Mouse (Mus musculus): Measurements from ENCODE around the gene Psma6. TPM values are rescaled to one million over a fixed set of nuclear protein-coding genes. Genes with fewer than 3 reads are reported as not detected.

The Psma6 gene
- total and polyA plus RNA-seq, 3 experiments, result 70.9 to 163 (median 140) TPM

GRCm38 (mm10) chr12:55467331-55468180 is 83.5 kb downstream of the Psma6 start:
- 71% methylated on average over 10 of the region's 10 CpGs for WGBS
- intact Hi-C loops (cut with DNase I), result no loop called here
- DNase-seq, result no peak
- H3K4me3 ChIP-seq, result no peak overlapping the region
- no peak overlapping the region for H3K9ac ChIP-seq (ENCODE audit: low read depth, low read length)
- H3K27me3 ChIP-seq (ENCODE audit: control insufficient read depth, insufficient read depth, low read length), result no peaks in the 10 kb centered on the region
- H3K36me3 ChIP-seq (ENCODE audit: control insufficient read depth, insufficient read depth, low read length), result no peaks in the 10 kb centered on the region
- H3K4me1 ChIP-seq (ENCODE audit: control insufficient read depth, insufficient read depth, low read length), result peaks cover 30% of the 10 kb centered on the region
- H3K79me2 ChIP-seq (replicated peaks; ENCODE audit: control insufficient read depth, insufficient read depth, low read length), result no peaks in the 10 kb centered on the region
- TF ChIP-seq POLR2A (IDR thresholded peaks at IDR 0.05; ENCODE audit: insufficient read depth, low read depth, low read length), result no peak
- TF ChIP-seq EP300 (IDR thresholded peaks at IDR 0.05; ENCODE audit: insufficient read depth, low read depth, low read length), result no peak
- no peak for TF ChIP-seq CTCF (IDR thresholded peaks at IDR 0.05)
- no peak overlapping the region for H3K27ac ChIP-seq

Other genes starting within 250 kb of the Psma6 start
- 10 to 100 TPM; 37.8 to 39.3 TPM for gene Srp54b, start 229.1 kb upstream of the Psma6 start, total RNA-seq (2021)
- 11.3 and 25.9 TPM in 2 replicates for gene Srp54b, start 229.1 kb upstream of the Psma6 start, polyA plus RNA-seq (2012; rRNA removed)
- 1 to 10 TPM; 1.2 to 5.4 TPM for gene 1700047I17Rik2, start 184.6 kb upstream of the Psma6 start, total RNA-seq (2021)
- gene 1700047I17Rik2, start 184.6 kb upstream of the Psma6 start, polyA plus RNA-seq (2012; rRNA removed), result 1.7 TPM in 1 of 2 replicates, not detected in the other
- 10 to 100 TPM; 28.8 to 31.7 TPM for gene Srp54c, start 154.1 kb upstream of the Psma6 start, total RNA-seq (2021)
- gene Srp54c, start 154.1 kb upstream of the Psma6 start, polyA plus RNA-seq (2012; rRNA removed), result 12.1 and 23.9 TPM in 2 replicates
- 10 to 100 TPM in 1 of 2 experiments, 1 to 10 TPM in 1; 9.8 to 11.4 TPM for gene 1110008L16Rik, start 84.6 kb upstream of the Psma6 start, total RNA-seq (2021)
- 4.0 and 8.5 TPM in 2 replicates for gene 1110008L16Rik, start 84.6 kb upstream of the Psma6 start, polyA plus RNA-seq (2012; rRNA removed)
- gene Ppp2r3c, start 81.2 kb upstream of the Psma6 start, total RNA-seq (2021), result 10 to 100 TPM in 1 of 2 experiments, 1 to 10 TPM in 1; 8.0 to 11.8 TPM
- 2.5 and 4.4 TPM in 2 replicates for gene Ppp2r3c, start 81.2 kb upstream of the Psma6 start, polyA plus RNA-seq (2012; rRNA removed)
- gene Nfkbia, start 108.4 kb downstream of the Psma6 start, total RNA-seq (2021), result 10 to 100 TPM; 65.7 to 80.3 TPM
- 86.0 and 106 TPM in 2 replicates for gene Nfkbia, start 108.4 kb downstream of the Psma6 start, polyA plus RNA-seq (2012; rRNA removed)
- not detected for gene Aldoart2, start 181.0 kb downstream of the Psma6 start, total RNA-seq (2021)
- gene Aldoart2, start 181.0 kb downstream of the Psma6 start, polyA plus RNA-seq (2012; rRNA removed), result 0.10 and 0.26 TPM in 2 replicates
- gene Insm2, start 215.2 kb downstream of the Psma6 start, total RNA-seq (2021), result not detected
- not detected in 2 replicates for gene Insm2, start 215.2 kb downstream of the Psma6 start, polyA plus RNA-seq (2012; rRNA removed)